Mouse (Mus musculus): Measurements from ENCODE around the gene Aqp5.
A peak's percentile ranks its signal among the peaks of the same experiment; 100 is the strongest.

The Aqp5 gene

DNA sequence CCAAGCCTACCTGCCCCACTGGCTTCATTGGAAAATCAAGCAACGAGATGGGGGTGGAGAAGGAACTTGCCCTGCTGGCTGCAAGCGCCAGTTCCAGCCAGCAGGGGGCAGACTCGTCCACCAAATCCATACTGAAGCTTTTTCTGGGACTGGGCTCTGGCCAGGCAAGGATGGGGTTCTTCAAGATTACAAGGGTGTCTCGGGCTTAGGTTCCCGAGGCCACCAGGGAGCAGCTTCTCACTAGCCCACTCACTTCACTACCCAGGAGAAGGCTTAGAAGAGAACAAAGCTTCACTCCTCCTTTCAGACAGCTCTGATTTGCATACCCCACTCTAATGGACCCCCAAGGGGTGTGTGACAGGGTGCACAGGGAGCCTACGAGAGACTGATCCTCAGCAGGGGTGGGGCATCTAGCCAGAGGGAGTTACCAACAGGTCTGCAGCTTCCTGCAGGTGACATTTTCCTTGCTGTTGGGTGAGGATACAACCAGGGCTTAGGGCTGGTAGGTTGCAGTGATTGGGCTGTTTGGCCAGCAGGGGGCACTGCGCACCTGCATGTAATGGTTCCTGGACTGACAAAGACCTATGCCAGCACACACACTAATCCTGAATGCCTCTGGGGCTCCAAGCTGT, 5.6 kb downstream of the Aqp5 start:
- peak; percentile 69 for DNase-seq (ENCODE audit: low read depth)

GRCm38 (mm10) chr15:99596841-99597240, 6.3 kb downstream of the Aqp5 start:
- no peak for DNase-seq (ENCODE audit: low read depth)

- DNase-seq (ENCODE audit: low read depth) = no peak
Observed at GRCm38 (mm10) chr15:99597596-99597995, 7.0 kb downstream of the Aqp5 start.

GRCm38 (mm10) chr15:99599245-99600070, 8.9 kb downstream of the Aqp5 start:
- DNase-seq (ENCODE audit: low read depth) = no peak

GRCm38 (mm10) chr15:99600986-99601822, 10.6 kb downstream of the Aqp5 start, which contains the start of gene Aqp6:
Gene Aqp6 (plus strand): TSS chr15:99601400.
- DNase-seq (ENCODE audit: low read depth) = no peak

GRCm38 (mm10) chr15:99601823-99602120, 11.2 kb downstream of the Aqp5 start:
- no peak for DNase-seq (ENCODE audit: low read depth)

GRCm38 (mm10) chr15:99602206-99602820, 11.7 kb downstream of the Aqp5 start:
- no peak for DNase-seq (ENCODE audit: low read depth)

DNA sequence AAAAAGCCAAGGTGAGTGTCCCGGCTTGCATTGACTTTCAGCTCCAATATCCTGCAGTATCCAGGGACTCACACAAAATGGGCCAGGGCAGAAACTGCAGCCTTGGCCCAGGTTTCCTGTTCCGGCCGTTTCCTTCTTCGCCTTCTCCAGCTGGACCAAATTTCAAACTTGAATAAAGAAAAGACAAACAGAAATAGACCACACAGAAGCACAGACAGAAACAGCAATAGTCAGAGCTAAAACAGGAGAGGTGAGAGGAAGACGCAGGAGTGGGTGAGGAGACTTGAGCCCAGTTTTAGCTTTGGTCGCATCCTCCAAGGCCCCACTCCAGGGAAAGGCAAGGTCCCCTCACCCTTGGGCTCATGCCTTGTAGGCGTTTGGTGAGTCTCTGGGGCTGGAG, 12.6 kb downstream of the Aqp5 start:
- no peak for DNase-seq (ENCODE audit: low read depth)

DNA sequence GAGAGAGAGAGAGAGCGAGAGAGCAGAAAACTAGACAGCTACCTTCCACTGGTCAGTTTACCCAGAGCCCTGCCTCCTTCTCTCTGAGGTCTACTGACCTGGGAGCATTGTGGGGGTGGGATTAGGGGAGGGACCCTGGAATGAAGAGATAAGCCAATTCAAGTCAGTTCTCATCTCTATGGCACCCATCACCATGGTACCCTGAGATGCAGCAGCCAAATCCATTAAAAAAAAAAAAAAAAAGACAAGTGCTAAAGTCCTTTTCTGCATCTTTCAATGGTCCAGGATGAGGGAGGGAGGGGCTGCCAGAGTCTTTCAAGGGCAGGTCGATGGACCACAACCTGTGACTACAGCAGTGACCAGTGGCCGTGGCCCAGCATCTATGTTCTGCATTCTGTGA, 15.0 kb downstream of the Aqp5 start:
- DNase-seq (ENCODE audit: low read depth) = no peak

DNA sequence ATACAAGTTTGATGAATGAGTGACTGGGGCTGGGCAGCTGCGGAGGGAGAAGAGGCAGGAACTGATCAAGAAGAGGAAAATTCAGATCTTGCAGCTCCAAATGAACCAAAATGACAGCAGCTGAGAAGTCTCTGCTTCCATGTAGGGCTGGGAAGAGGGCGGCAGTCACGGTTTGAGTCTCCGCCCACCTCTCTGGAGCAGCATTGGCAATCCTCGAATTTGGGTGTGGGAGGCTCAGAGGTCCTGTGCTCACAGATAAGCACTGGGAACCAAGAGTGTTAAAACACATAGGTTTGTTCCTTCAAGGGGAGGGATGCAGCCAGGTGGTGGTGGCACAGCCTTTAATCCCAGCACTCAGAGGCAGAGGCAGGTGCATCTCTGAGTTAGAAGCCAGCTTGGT, 15.9 kb downstream of the Aqp5 start:
- peak; percentile 56 for DNase-seq (ENCODE audit: low read depth)

DNA sequence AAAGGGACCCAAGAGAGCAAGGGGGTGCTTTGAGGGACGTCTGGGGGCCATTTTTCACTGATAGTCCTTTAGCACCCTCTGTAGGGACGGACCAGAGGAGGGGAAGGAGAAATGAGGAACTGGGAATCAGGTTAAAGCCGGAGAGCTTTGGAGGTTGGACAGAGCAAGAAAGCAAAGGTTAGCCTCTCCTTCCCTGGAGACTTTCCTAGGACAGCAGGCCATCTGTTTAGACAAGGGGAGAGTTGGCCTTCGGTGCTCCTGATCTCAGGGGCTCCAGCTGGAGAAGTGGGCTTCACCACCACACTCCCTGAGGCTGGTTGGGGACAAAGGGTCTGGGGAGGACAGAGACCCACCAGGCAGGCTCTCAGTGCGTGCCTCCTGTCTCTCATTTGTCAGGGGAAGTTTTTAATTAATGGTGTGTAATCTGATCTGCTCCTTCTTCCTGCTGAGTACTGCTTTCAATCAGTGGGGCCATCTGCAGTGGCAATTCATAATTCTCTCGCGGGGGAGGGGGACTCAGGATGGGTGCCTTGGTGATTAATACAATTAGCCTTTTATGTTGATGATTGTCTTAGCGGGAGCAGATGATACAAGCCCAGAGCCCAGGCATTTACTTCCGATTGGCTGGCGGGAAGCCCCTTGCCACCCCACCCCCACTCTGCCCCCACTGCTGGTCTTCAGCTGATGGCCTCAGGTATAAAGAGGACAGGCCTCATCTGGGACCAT, 17.0 kb downstream of the Aqp5 start:
- DNase-seq (ENCODE audit: low read depth) = no peak

GRCm38 (mm10) chr15:99608382-99609125, 18.0 kb downstream of the Aqp5 start:
- DNase-seq (ENCODE audit: low read depth) = no peak

DNA sequence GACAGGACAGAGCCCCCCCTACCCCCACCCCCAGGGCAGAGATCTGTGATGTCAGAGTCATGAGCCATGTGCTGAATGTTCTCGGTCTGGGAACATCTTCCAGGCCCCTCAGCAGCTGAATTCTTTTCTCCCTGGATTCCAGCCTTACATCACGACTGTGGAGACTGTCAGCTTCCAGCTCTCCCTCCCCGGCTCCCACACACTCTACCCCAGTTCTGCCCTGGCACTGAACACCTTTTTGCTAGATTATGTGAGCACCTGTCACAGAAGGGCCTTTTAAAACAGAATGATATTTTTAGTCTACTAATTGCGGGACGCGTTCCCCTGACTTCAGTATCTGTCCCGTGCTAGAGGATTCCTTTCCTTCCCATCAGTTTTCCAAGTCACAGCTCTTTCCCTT, 21.0 kb downstream of the Aqp5 start:
- no peak for DNase-seq (ENCODE audit: low read depth)

DNA sequence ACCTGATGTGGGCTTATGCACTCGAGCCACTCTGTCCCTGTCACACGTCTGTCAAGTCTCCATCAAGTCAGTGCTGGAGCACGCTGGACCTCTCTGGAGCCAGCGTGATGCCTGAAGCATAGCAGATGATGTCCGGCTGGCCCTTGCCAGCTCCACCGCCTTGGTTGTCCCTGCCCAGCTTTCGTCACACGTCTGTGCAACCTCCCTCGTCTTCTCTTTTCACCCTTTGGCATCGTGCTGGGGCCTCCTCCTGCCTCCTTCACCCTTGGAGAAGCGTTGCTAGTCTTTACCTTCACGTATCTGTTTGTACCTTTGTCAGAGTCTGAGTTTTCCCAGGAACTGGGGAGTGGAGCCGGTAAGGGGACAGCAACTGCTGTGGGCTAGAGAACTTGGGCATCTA, 23.7 kb downstream of the Aqp5 start:
- no peak for DNase-seq (ENCODE audit: low read depth)

GRCm38 (mm10) chr15:99614753-99615152, 24.2 kb downstream of the Aqp5 start:
- DNase-seq (ENCODE audit: low read depth) = no peak

- no peak for DNase-seq (ENCODE audit: low read depth)
Observed at GRCm38 (mm10) chr15:99615246-99615645, 24.7 kb downstream of the Aqp5 start.

DNA sequence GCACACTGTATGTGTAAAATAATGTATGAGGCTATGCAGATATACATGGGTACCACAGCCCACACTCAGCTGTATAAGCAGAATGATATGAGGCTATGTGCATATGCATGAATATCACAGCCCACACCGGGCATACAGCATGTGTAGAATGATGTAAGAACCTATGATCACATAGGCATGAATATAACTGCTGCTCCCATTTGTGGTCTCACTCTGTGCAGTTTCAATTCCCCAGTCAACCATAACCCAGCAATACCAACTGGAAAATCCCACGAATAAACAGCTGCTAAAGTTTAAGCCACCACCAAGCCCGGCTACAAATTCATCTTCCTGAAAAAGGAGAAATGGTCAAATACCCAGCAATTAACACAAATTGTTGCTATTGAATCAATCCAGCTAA, 28.0 kb downstream of the Aqp5 start:
- DNase-seq (ENCODE audit: low read depth) = no peak

DNA sequence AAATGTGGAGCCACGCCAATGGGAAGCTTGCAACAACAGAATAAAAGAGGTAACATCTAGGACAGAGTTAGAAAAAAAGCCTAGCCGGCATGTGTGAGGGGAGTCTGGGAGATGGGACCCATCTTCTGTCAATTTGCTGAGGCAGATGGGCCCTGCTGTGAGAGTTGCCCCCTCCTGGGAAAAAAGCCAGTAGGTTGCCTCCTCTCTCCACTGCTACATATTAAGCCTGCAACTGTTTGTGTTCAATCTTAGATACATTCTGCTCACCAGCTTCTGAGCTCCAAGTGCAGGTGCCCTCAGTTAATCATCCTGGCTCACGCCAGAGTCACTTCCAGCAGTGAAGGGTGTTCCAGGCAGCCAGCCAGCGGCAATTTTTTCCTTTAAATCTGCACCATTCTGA, 29.2 kb downstream of the Aqp5 start:
- DNase-seq (ENCODE audit: low read depth) = no peak

DNA sequence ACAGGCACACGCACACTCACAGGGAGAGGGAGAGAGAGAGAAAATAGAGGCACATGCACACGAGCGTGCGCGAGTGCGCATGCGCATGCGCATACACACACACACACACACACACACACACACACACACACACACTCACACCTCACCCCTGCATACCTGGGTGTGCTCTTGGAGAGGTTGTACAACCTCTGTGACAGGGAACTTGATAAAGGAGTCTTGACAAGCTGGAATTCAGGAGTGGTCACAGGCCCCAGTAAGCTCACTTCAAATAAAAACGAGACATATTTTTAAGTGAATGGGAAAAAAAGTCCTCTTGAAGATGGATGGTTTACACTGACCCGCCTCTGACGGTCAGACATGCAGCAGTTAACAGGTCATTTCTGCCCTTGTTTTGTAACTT, 31.5 kb downstream of the Aqp5 start:
- no peak for DNase-seq (ENCODE audit: low read depth)

- no peak for DNase-seq (ENCODE audit: low read depth)
Observed at GRCm38 (mm10) chr15:99631618-99632017, 41.0 kb downstream of the Aqp5 start.

DNA sequence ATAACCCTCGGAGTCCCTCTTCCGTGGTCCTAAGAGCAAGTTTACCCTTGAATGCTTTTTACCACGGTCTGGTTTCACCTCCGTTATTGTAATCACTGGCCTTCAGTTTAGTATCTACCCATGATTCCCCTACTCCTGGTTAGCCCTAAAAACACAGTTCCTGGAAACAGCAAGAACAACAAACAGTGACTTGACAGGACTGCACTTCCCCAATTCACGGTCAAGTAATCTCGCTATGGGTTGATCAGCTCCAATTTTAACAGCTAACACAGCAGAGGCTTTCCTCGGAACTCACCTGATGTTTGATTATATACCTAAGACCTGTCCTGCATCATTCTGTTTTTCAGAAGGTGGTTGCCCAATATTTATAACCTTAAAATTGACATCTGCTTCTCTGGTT, 44.1 kb downstream of the Aqp5 start:
- DNase-seq (ENCODE audit: low read depth) = no peak
